Mouse (Mus musculus) limb, embryonic 11.5 days (tissue): ENCODE data around the gene Rac3. TPM values are rescaled to one million over a fixed set of nuclear protein-coding genes. Genes with fewer than 3 reads are reported as not detected.
A peak's percentile ranks its signal among the peaks of the same experiment; 100 is the strongest.

ENCODE experiments used
- ATAC-seq: fragments of 200-750 bp; cut with Nextera tagmentation; 2 replicates; pipeline ENCODE4 v1.8.0; 2017; ENCODE audit warnings: low read depth; ENCODE audit not compliant: insufficient number of reproducible peaks, low FRiP score, low TSS enrichment
- DNase-seq: peaks from one replicate; pipeline ENCODE4 v3.0.0-alpha.2; 2015; ENCODE audit warnings: low spot score
- H3K27ac ChIP-seq: fragments of 300-500 bp; sonication (generic); replicated peaks from 2 replicates; pipeline ENCODE4 v1.5.1; 2014; ENCODE audit warnings: low read depth, mild to moderate bottlenecking, low read length
- H3K27me3 ChIP-seq: fragments of 300-500 bp; sonication (generic); 2 replicates; pipeline ENCODE4 v1.6.1; 2014; ENCODE audit warnings: mild to moderate bottlenecking, low read length, mixed read lengths; ENCODE audit not compliant: control insufficient read depth, insufficient read depth
- H3K36me3 ChIP-seq: fragments of 300-500 bp; sonication (generic); 2 replicates; pipeline ENCODE4 v1.6.1; 2014; ENCODE audit warnings: mild to moderate bottlenecking, low read length, moderate library complexity, mixed read lengths; ENCODE audit not compliant: control insufficient read depth, insufficient read depth
- H3K4me1 ChIP-seq: fragments of 300-500 bp; sonication (generic); 2 replicates; pipeline ENCODE4 v1.6.1; 2014; ENCODE audit warnings: low read length, mixed read lengths; ENCODE audit not compliant: control insufficient read depth, insufficient read depth
- H3K4me2 ChIP-seq: fragments of 300-500 bp; sonication (generic); 2 replicates; pipeline ENCODE4 v1.6.1; 2014; ENCODE audit warnings: low read depth, mild to moderate bottlenecking, moderate library complexity; ENCODE audit not compliant: severe bottlenecking
- H3K4me3 ChIP-seq: fragments of 300-500 bp; sonication (generic); 2 replicates; pipeline ENCODE4 v1.5.1; 2014; ENCODE audit warnings: low read depth, low read length
- H3K9ac ChIP-seq: fragments of 300-500 bp; sonication (generic); 2 replicates; pipeline ENCODE4 v1.6.1; 2014; ENCODE audit warnings: mild to moderate bottlenecking, low read length
- H3K9me3 ChIP-seq: fragments of 300-500 bp; sonication (generic); 2 replicates; pipeline ENCODE4 v1.6.1; 2016; ENCODE audit warnings: low read length; ENCODE audit not compliant: control insufficient read depth
- WGBS: fragments of 180-500 bp; shearing (Covaris S2); extraction: QIAGEN DNeasy Blood & Tissue Kit; methylation state at CpG from one replicate; pipeline ENCODE4 v1.1.7; 2014; 5-methylcytosine and 5-hydroxymethylcytosine counted together
- polyA plus RNA-seq: library from polyadenylated mRNA; unstranded; fragments of >200 nt; fragmentation: Nextera tagmentation; extraction: Ambion mirVana; gene quantifications from 2 replicates; pipeline ENCODE4 v1.2.1, GENCODE M21; 2014

Rac3 gene
- polyA plus RNA-seq, 1 experiment from 2014 or later = 12.8 TPM

- no peaks in the 10 kb centered on the region for H3K9me3 ChIP-seq
These were observed 37.7 kb upstream of the Rac3 start for GRCm38 (mm10) chr11:120683536-120683935.

GRCm38 (mm10) chr11:120684086-120684485, 37.2 kb upstream of the Rac3 start:
- no peak overlapping the region for H3K4me3 ChIP-seq
- H3K4me1 ChIP-seq = no peaks in the 10 kb centered on the region
- no peaks in the 10 kb centered on the region for H3K27me3 ChIP-seq
- ATAC-seq (no peak), DNase-seq (no peak)
- no peaks in the 10 kb centered on the region for H3K9me3 ChIP-seq
- H3K36me3 ChIP-seq = peaks cover 9% of the 10 kb centered on the region; the same call in 1 of the 2 replicates
- WGBS = 78% methylated on average over 2 of the region's 2 CpGs
- no peak overlapping the region for H3K27ac ChIP-seq
- no peak overlapping the region for H3K4me2 ChIP-seq
- no peak overlapping the region for H3K9ac ChIP-seq

More at GRCm38 (mm10) chr11:120683536-120683935, 37.7 kb upstream of the Rac3 start:
- Histone ChIP-seq H3K36me3 (peaks cover 10% of the 10 kb centered on the region; the same call in 1 of the 2 replicates), H3K4me2 (no peak overlapping the region), H3K27me3 (no peaks in the 10 kb centered on the region), H3K27ac (no peak overlapping the region), H3K9ac (no peak overlapping the region), H3K4me1 (no peaks in the 10 kb centered on the region), H3K4me3 (no peak overlapping the region)
- 93% methylated on average over 3 of the region's 3 CpGs for WGBS
- no peak for DNase-seq
- ATAC-seq = no peak

GRCm38 (mm10) chr11:120684660-120685059, 36.6 kb upstream of the Rac3 start:
- Histone ChIP-seq H3K36me3 (peaks cover 9% of the 10 kb centered on the region; the same call in 1 of the 2 replicates), H3K9ac (no peak overlapping the region), H3K27ac (no peak overlapping the region), H3K4me2 (no peak overlapping the region), H3K9me3 (no peaks in the 10 kb centered on the region), H3K27me3 (no peaks in the 10 kb centered on the region), H3K4me3 (no peak overlapping the region), H3K4me1 (no peaks in the 10 kb centered on the region)
- no peak for DNase-seq
- ATAC-seq = no peak
- 89% methylated on average over 2 of the region's 2 CpGs for whole genome bisulfite sequencing

- H3K27ac ChIP-seq = no peak overlapping the region
- H3K9me3 ChIP-seq = no peaks in the 10 kb centered on the region
- ATAC-seq (no peak), DNase-seq (no peak)
- no peaks in the 10 kb centered on the region for H3K27me3 ChIP-seq
- peaks cover 6% of the 10 kb centered on the region; the same call in 1 of the 2 replicates for H3K36me3 ChIP-seq
- H3K4me1 ChIP-seq = no peaks in the 10 kb centered on the region
- WGBS = 86% methylated on average over 20 of the region's 20 CpGs
- no peak overlapping the region for H3K9ac ChIP-seq
- H3K4me2 ChIP-seq = no peak overlapping the region
- no peak overlapping the region for H3K4me3 ChIP-seq
These were observed 34.5 kb upstream of the Rac3 start for GRCm38 (mm10) chr11:120686650-120687272.

GRCm38 (mm10) chr11:120689365-120689764, 31.9 kb upstream of the Rac3 start:
- 85% methylated on average over 3 of the region's 3 CpGs for WGBS
- no peak overlapping the region for H3K9ac ChIP-seq
- no peaks in the 10 kb centered on the region for H3K9me3 ChIP-seq
- no peak overlapping the region for H3K27ac ChIP-seq
- H3K4me1 ChIP-seq = 0 out of 2 replicates have a peak, but pooled peaks cover 3% of the 10 kb centered on the region
- H3K36me3 ChIP-seq = peaks cover 6% of the 10 kb centered on the region; the same call in 1 of the 2 replicates
- DNase-seq = no peak
- no peak for ATAC-seq
- no peaks in the 10 kb centered on the region for H3K27me3 ChIP-seq
- no peak overlapping the region for H3K4me3 ChIP-seq
- no peak overlapping the region for H3K4me2 ChIP-seq

GRCm38 (mm10) chr11:120692471-120693011, 28.7 kb upstream of the Rac3 start:
- Histone ChIP-seq H3K9me3 (no peaks in the 10 kb centered on the region), H3K4me3 (no peak overlapping the region), H3K36me3 (peaks cover 5% of the 10 kb centered on the region; the same call in 1 of the 2 replicates), H3K4me2 (no peak overlapping the region), H3K27me3 (no peaks in the 10 kb centered on the region), H3K4me1 (peaks cover 25% of the 10 kb centered on the region), H3K9ac (no peak overlapping the region), H3K27ac (no peak overlapping the region)
- 91% methylated on average over 4 of the region's 4 CpGs for WGBS
- ATAC-seq (no peak), DNase-seq (no peak)

- Histone ChIP-seq H3K4me2 (no peak overlapping the region), H3K4me3 (no peak overlapping the region), H3K36me3 (peaks cover 5% of the 10 kb centered on the region; the same call in 1 of the 2 replicates), H3K9ac (no peak overlapping the region), H3K4me1 (peaks cover 31% of the 10 kb centered on the region), H3K9me3 (no peaks in the 10 kb centered on the region), H3K27ac (no peak overlapping the region), H3K27me3 (no peaks in the 10 kb centered on the region)
- WGBS = 79% methylated on average over 3 of the region's 3 CpGs
- DNase-seq = no peak
- no peak for ATAC-seq
These were observed 27.8 kb upstream of the Rac3 start for GRCm38 (mm10) chr11:120693461-120693860.

GRCm38 (mm10) chr11:120695184-120695583, 26.1 kb upstream of the Rac3 start:
- no peak overlapping the region; the same call in 1 of the 2 replicates for H3K9ac ChIP-seq
- no peaks in the 10 kb centered on the region for H3K9me3 ChIP-seq
- H3K4me2 ChIP-seq = peak overlapping the region; percentile 15
- DNase-seq (peak; percentile 67), ATAC-seq (peak; percentile 66)
- H3K4me1 ChIP-seq = peaks cover 31% of the 10 kb centered on the region
- H3K36me3 ChIP-seq = peaks cover 10% of the 10 kb centered on the region; the same call in 1 of the 2 replicates
- H3K27ac ChIP-seq = peak overlapping the region; percentile 86
- 2% methylated on average over 4 of the region's 4 CpGs for WGBS
- H3K27me3 ChIP-seq = no peaks in the 10 kb centered on the region
- no peak overlapping the region for H3K4me3 ChIP-seq
